Mouse (Mus musculus) stomach, postnatal 0 days (tissue): ENCODE results near the gene Gramd1b.

Experiments used
- CTCF ChIP-seq: IDR thresholded peaks from 2 replicates; pipeline ENCODE4 v1.5.1; 2016; ENCODE audit warnings: antibody characterized with exemption, low read depth, mild to moderate bottlenecking, moderate library complexity
- EP300 ChIP-seq: optimal IDR thresholded peaks from 2 replicates; pipeline ENCODE3; 2016; ENCODE audit warnings: antibody characterized with exemption

GRCm38 (mm10) chr9:40409071-40409470 is 122.1 kb downstream of the Gramd1b start:
- TF ChIP-seq CTCF: no peak
- no peak for TF ChIP-seq EP300
